Mouse (Mus musculus) hindbrain, embryonic 14.5 days (tissue): ENCODE measurements around the gene Tec. TPM values are rescaled to one million over a fixed set of nuclear protein-coding genes. Genes with fewer than 3 reads are reported as not detected.

Experiments
- ATAC-seq: fragments of 200-750 bp; cut with Nextera tagmentation; 2 replicates; pipeline ENCODE4 v1.8.0; 2017; ENCODE audit warnings: moderate number of reproducible peaks, mild to moderate bottlenecking, moderate TSS enrichment, moderate library complexity; ENCODE audit not compliant: low FRiP score
- DNase-seq: peaks from one replicate; pipeline ENCODE4 v3.0.0-alpha.2; 2015; ENCODE audit warnings: low spot score
- H3K27ac ChIP-seq: fragments of 300-500 bp; sonication (generic); 2 replicates; pipeline ENCODE4 v1.5.1; 2014; ENCODE audit warnings: mild to moderate bottlenecking, moderate library complexity
- H3K27me3 ChIP-seq: fragments of 300-500 bp; sonication (generic); 2 replicates; pipeline ENCODE4 v1.6.1; 2014; ENCODE audit warnings: mild to moderate bottlenecking, low read length, mixed read lengths; ENCODE audit not compliant: control insufficient read depth, insufficient read depth
- H3K36me3 ChIP-seq: fragments of 300-500 bp; sonication (generic); replicated peaks from 2 replicates; pipeline ENCODE4 v1.6.1; 2014; ENCODE audit not compliant: control insufficient read depth, insufficient read depth
- H3K4me1 ChIP-seq: fragments of 300-500 bp; sonication (generic); replicated peaks from 2 replicates; pipeline ENCODE4 v1.6.1; 2014; ENCODE audit warnings: antibody characterized with exemption, low read length, mixed read lengths; ENCODE audit not compliant: control insufficient read depth, insufficient read depth
- H3K4me2 ChIP-seq: fragments of 300-500 bp; sonication (generic); replicated peaks from 2 replicates; pipeline ENCODE4 v1.6.1; 2014; ENCODE audit warnings: mild to moderate bottlenecking, moderate library complexity
- H3K4me3 ChIP-seq: fragments of 300-500 bp; sonication (generic); replicated peaks from 2 replicates; pipeline ENCODE4 v1.5.1; 2014; ENCODE audit warnings: mild to moderate bottlenecking, low read length
- H3K9ac ChIP-seq: fragments of 300-500 bp; sonication (generic); 2 replicates; pipeline ENCODE4 v1.6.1; 2014
- H3K9me3 ChIP-seq: fragments of 300-500 bp; sonication (generic); 2 replicates; pipeline ENCODE4 v1.6.1; 2016; ENCODE audit warnings: low read length; ENCODE audit not compliant: control insufficient read depth
- WGBS: fragments of 180-500 bp; shearing (Covaris S2); extraction: QIAGEN DNeasy Blood & Tissue Kit; methylation state at CpG from one replicate; pipeline ENCODE4 v1.1.7; 2014; 5-methylcytosine and 5-hydroxymethylcytosine counted together
- polyA plus RNA-seq: library from polyadenylated mRNA; unstranded; fragments of >200 nt; fragmentation: Nextera tagmentation; extraction: Ambion mirVana; gene quantifications from 2 replicates; pipeline ENCODE4 v1.2.1, GENCODE M21; 2014

Gene Tec
- polyA plus RNA-seq, 1 experiment from 2014 or later: 7.6 TPM

DNA sequence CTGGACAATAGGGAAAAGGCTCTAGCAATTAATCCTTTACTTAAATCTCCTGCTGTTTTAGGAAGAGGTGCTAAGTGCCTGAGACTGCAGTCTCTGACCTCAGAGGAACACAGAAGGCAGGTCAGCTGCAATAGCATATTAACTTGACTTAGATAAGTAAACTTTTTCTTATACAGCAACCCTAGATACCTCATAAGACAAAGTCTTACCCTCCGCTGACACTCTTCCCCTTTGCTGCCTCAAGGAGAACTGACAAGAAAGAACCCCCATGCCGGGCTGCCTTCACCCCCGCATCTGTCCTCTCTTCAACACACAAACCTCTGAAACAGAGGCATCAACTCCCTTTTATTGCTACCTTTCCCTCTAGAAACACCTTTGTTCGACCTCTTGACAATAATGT is 76.9 kb downstream of the Tec start:
- 71% methylated on average over 4 of the region's 4 CpGs for WGBS
- no peak for ATAC-seq

GRCm38 (mm10) chr5:72785451-72785850 is 82.8 kb downstream of the Tec start:
- no peak for DNase-seq
- Histone ChIP-seq H3K9me3 (no peaks in the 10 kb centered on the region), H3K4me2 (no peak overlapping the region), H3K4me3 (no peak overlapping the region), H3K36me3 (no peaks in the 10 kb centered on the region), H3K27me3 (no peaks in the 10 kb centered on the region), H3K4me1 (no peaks in the 10 kb centered on the region), H3K9ac (no peak overlapping the region), H3K27ac (no peak overlapping the region)
- 79% methylated on average over 4 of the region's 4 CpGs for WGBS
- ATAC-seq: no peak

More for the DNA sequence above, 76.9 kb downstream of the Tec start:
- Histone ChIP-seq H3K9ac (no peak overlapping the region), H3K27ac (no peak overlapping the region), H3K27me3 (no peaks in the 10 kb centered on the region), H3K4me3 (no peak overlapping the region), H3K4me1 (no peaks in the 10 kb centered on the region), H3K36me3 (no peaks in the 10 kb centered on the region), H3K4me2 (no peak overlapping the region), H3K9me3 (no peaks in the 10 kb centered on the region)
- DNase-seq: no peak

- H3K27ac ChIP-seq: no peak overlapping the region
- ATAC-seq: no peak
- no peaks in the 10 kb centered on the region for H3K9me3 ChIP-seq
- H3K4me1 ChIP-seq: no peaks in the 10 kb centered on the region
- H3K36me3 ChIP-seq: no peaks in the 10 kb centered on the region
- no peak overlapping the region for H3K9ac ChIP-seq
- DNase-seq: no peak
- 85% methylated on average over 3 of the region's 3 CpGs for WGBS
- no peaks in the 10 kb centered on the region for H3K27me3 ChIP-seq
- H3K4me2 ChIP-seq: no peak overlapping the region
- no peak overlapping the region for H3K4me3 ChIP-seq
Observed at GRCm38 (mm10) chr5:72784719-72785118, 83.6 kb downstream of the Tec start.

DNA sequence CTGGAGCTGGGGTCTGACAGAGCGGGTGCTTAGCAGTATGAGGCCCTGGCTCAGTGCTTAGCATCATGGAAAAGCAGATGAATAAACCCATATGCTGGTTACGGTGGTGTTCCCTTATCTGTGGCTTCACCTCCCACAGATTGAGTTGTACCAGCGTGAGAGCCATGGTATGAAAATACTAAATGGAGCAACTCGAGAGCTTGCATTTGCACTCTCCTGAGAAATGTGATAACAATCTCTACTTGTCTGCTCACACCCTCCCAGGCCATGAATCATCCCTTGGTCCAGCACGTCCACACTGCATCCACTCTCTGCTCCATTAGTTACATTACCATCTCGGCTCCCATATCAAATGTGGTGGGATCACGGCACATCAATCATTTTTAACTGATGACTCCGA is 84.3 kb downstream of the Tec start:
- WGBS: 78% methylated on average over 8 of the region's 8 CpGs

DNA sequence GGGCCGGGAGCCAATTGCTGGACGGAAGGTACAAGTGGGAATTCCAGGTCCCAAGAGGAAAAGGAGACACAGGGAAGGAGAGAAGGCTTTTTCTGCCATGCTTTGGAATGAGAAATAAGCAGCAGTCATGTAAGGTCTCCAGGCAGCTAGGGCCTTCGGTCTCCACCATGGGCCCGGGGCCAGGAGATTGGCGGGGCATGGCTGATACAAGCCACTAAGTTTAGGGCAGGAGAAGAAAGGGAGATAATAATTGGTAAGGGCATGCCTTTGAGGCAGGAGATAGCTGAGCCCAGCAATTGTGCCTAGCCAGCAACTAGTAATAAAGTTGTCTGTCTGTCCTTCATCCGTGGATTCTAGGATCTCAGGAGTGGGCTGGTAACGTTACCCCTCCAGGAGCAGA is 85.2 kb downstream of the Tec start:
- Histone ChIP-seq H3K4me3 (no peak overlapping the region), H3K27me3 (no peaks in the 10 kb centered on the region), H3K9ac (no peak overlapping the region), H3K36me3 (no peaks in the 10 kb centered on the region), H3K9me3 (no peaks in the 10 kb centered on the region), H3K4me1 (no peaks in the 10 kb centered on the region), H3K27ac (no peak overlapping the region), H3K4me2 (no peak overlapping the region)
- DNase-seq: no peak
- 93% methylated on average over 7 of the region's 7 CpGs for WGBS
- ATAC-seq: no peak

More for the DNA sequence above, 84.3 kb downstream of the Tec start:
- Histone ChIP-seq H3K9ac (no peak overlapping the region), H3K27me3 (no peaks in the 10 kb centered on the region), H3K9me3 (no peaks in the 10 kb centered on the region), H3K4me1 (no peaks in the 10 kb centered on the region), H3K36me3 (no peaks in the 10 kb centered on the region), H3K4me3 (no peak overlapping the region), H3K4me2 (no peak overlapping the region), H3K27ac (no peak overlapping the region)
- DNase-seq (no peak), ATAC-seq (no peak)

DNA sequence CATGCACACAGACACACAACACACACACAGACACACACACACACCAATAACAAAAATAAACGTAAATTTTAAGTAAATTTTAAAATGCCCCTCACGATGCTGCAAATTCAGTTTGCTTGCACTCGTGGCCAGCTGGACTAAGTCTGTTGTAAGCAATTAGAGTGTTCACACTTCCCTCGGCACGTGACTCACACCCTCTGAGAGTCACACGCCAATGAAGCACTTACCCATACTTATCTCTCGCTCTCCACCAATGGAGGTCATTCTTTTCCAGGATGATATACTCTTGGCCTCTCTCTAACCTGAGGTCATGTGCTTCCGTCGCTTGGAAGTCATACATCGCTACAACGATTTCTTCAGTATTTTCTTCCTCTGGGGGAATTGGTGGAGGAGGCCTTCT is 86.5 kb downstream of the Tec start:
- WGBS: 91% methylated on average over 11 of the region's 11 CpGs
- Histone ChIP-seq H3K4me2 (no peak overlapping the region), H3K9me3 (no peaks in the 10 kb centered on the region), H3K36me3 (no peaks in the 10 kb centered on the region), H3K27ac (no peak overlapping the region), H3K4me1 (no peaks in the 10 kb centered on the region), H3K27me3 (no peaks in the 10 kb centered on the region), H3K9ac (no peak overlapping the region), H3K4me3 (no peak overlapping the region)
- DNase-seq (no peak), ATAC-seq (no peak)

GRCm38 (mm10) chr5:72776595-72776994 is 91.7 kb downstream of the Tec start:
- Histone ChIP-seq H3K9me3 (no peaks in the 10 kb centered on the region), H3K4me1 (no peaks in the 10 kb centered on the region), H3K4me3 (no peak overlapping the region), H3K36me3 (no peaks in the 10 kb centered on the region), H3K9ac (no peak overlapping the region), H3K4me2 (no peak overlapping the region), H3K27ac (no peak overlapping the region), H3K27me3 (no peaks in the 10 kb centered on the region)
- no peak for DNase-seq
- ATAC-seq: no peak
- WGBS: 61% methylated on average over 2 of the region's 2 CpGs

- H3K27me3 ChIP-seq: no peaks in the 10 kb centered on the region
- no peak for DNase-seq
- no peaks in the 10 kb centered on the region for H3K4me1 ChIP-seq
- H3K9ac ChIP-seq: no peak overlapping the region
- no peak overlapping the region for H3K4me3 ChIP-seq
- H3K27ac ChIP-seq: no peak overlapping the region
- no peak overlapping the region for H3K4me2 ChIP-seq
- no peaks in the 10 kb centered on the region for H3K9me3 ChIP-seq
- H3K36me3 ChIP-seq: no peaks in the 10 kb centered on the region
- WGBS: 78% methylated on average over 2 of the region's 2 CpGs
- ATAC-seq: no peak
Observed at GRCm38 (mm10) chr5:72776127-72776526, 92.2 kb downstream of the Tec start.

- 71% methylated on average over 6 of the region's 6 CpGs for WGBS
Observed at GRCm38 (mm10) chr5:72769841-72770240, 98.4 kb downstream of the Tec start.

GRCm38 (mm10) chr5:72763546-72763945 is 104.7 kb downstream of the Tec start:
- WGBS: 90% methylated on average over 5 of the region's 5 CpGs
- no peak for DNase-seq
- Histone ChIP-seq H3K36me3 (no peaks in the 10 kb centered on the region), H3K4me1 (no peaks in the 10 kb centered on the region), H3K9ac (no peak overlapping the region), H3K27ac (no peak overlapping the region), H3K4me2 (no peak overlapping the region), H3K4me3 (no peak overlapping the region), H3K27me3 (no peaks in the 10 kb centered on the region), H3K9me3 (no peaks in the 10 kb centered on the region)
- no peak for ATAC-seq

More at GRCm38 (mm10) chr5:72769841-72770240, 98.4 kb downstream of the Tec start:
- Histone ChIP-seq H3K4me2 (no peak overlapping the region), H3K27ac (no peak overlapping the region), H3K27me3 (no peaks in the 10 kb centered on the region), H3K9me3 (no peaks in the 10 kb centered on the region), H3K4me1 (no peaks in the 10 kb centered on the region), H3K9ac (no peak overlapping the region), H3K36me3 (no peaks in the 10 kb centered on the region), H3K4me3 (no peak overlapping the region)
- ATAC-seq: no peak
- DNase-seq: no peak
